Mouse (Mus musculus): ENCODE results near the gene Gm6899. TPM values are rescaled to one million over a fixed set of nuclear protein-coding genes. Genes with fewer than 3 reads are reported as not detected.

Gm6899 gene
- polyA plus RNA-seq, 1 experiment from 2014 or later, result not detected

DNA sequence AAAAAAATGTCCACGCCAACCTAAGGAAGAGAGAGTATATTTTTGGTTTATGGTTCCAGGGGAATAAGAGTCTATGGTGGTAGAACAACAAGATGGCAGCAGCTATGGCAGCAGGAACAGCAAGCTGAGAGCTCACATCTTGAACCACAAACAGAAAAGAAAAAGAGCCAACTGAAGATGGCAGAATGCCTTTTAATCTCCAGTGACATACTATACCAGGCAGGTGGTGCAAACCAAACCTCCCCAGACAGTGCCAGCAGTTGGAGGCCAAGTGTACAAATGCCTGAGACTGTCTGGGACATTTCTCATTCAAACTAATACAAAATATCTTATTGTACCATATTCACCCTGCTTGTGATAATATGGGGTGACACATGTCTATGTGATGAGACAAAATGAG lies 3.1 kb downstream of the Gm6899 start:
- no peak overlapping the region for H3K27ac ChIP-seq (replicated peaks; ENCODE audit: low read depth, low read length)
- no peaks in the 10 kb centered on the region for H3K36me3 ChIP-seq (ENCODE audit: control insufficient read depth, insufficient read depth, low read length)
- DNase-seq (no peak), ATAC-seq (ENCODE audit: low FRiP score, low TSS enrichment) (no peak)
- no peaks in the 10 kb centered on the region for H3K4me1 ChIP-seq (ENCODE audit: control insufficient read depth, insufficient read depth, low read length)
- H3K27me3 ChIP-seq (ENCODE audit: control insufficient read depth, insufficient read depth, low read length), result no peaks in the 10 kb centered on the region
- no peaks in the 10 kb centered on the region for H3K9me3 ChIP-seq (ENCODE audit: control insufficient read depth, low read length)
- whole genome bisulfite sequencing, result 98% methylated on average over 1 of the region's 1 CpGs
- no peak overlapping the region for H3K4me2 ChIP-seq (ENCODE audit: low read length)
- H3K4me3 ChIP-seq (replicated peaks; ENCODE audit: low read depth, low read length), result no peak overlapping the region
- H3K9ac ChIP-seq (replicated peaks; ENCODE audit: low read length), result no peak overlapping the region

DNA sequence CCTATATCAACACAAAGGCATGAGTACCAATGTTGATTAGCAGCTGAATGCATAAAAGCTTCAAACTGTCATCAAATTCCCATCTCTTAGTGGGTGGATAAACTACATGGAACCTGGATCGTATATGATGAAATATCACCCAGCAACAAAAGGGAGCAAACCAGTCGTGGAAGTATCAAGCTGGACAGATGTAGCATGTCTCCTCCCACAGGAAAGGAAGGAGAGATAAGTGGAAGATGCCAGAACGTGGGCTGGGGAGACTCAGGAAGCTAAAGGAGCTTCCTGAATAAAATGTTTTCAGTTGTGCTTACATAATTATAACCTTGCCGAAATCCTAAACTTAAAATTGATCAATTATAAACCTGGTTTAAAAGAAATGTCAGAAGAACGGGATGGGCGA lies 4.1 kb downstream of the Gm6899 start:
- Histone ChIP-seq H3K4me2 (ENCODE audit: low read length) (no peak overlapping the region), H3K9ac (replicated peaks; ENCODE audit: low read length) (no peak overlapping the region), H3K4me3 (replicated peaks; ENCODE audit: low read depth, low read length) (no peak overlapping the region), H3K27ac (replicated peaks; ENCODE audit: low read depth, low read length) (no peak overlapping the region), H3K9me3 (ENCODE audit: control insufficient read depth, low read length) (no peaks in the 10 kb centered on the region), H3K27me3 (ENCODE audit: control insufficient read depth, insufficient read depth, low read length) (no peaks in the 10 kb centered on the region), H3K4me1 (ENCODE audit: control insufficient read depth, insufficient read depth, low read length) (no peaks in the 10 kb centered on the region), H3K36me3 (ENCODE audit: control insufficient read depth, insufficient read depth, low read length) (no peaks in the 10 kb centered on the region)
- DNase-seq (no peak), ATAC-seq (ENCODE audit: low FRiP score, low TSS enrichment) (no peak)
- WGBS, result 87% methylated on average over 6 of the region's 6 CpGs

- DNase-seq, result no peak
- H3K4me1 ChIP-seq (ENCODE audit: control insufficient read depth, insufficient read depth, low read length), result no peaks in the 10 kb centered on the region
- no peaks in the 10 kb centered on the region for H3K9me3 ChIP-seq (ENCODE audit: control insufficient read depth, low read length)
- ATAC-seq (ENCODE audit: low FRiP score, low TSS enrichment), result no peak
- 89% methylated on average over 6 of the region's 6 CpGs for WGBS
- no peak overlapping the region for H3K4me2 ChIP-seq (ENCODE audit: low read length)
- H3K9ac ChIP-seq (replicated peaks; ENCODE audit: low read length), result no peak overlapping the region
- H3K4me3 ChIP-seq (replicated peaks; ENCODE audit: low read depth, low read length), result no peak overlapping the region
- H3K27ac ChIP-seq (replicated peaks; ENCODE audit: low read depth, low read length), result no peak overlapping the region
- H3K27me3 ChIP-seq (ENCODE audit: control insufficient read depth, insufficient read depth, low read length), result no peaks in the 10 kb centered on the region
- H3K36me3 ChIP-seq (ENCODE audit: control insufficient read depth, insufficient read depth, low read length), result no peaks in the 10 kb centered on the region
Observed at GRCm38 (mm10) chr11:26597761-26598160, 4.7 kb downstream of the Gm6899 start.

GRCm38 (mm10) chr11:26598876-26599275 lies 5.8 kb downstream of the Gm6899 start:
- DNase-seq, result no peak
- WGBS, result 86% methylated on average over 1 of the region's 1 CpGs
- H3K4me3 ChIP-seq (replicated peaks; ENCODE audit: low read depth, low read length), result no peak overlapping the region
- no peaks in the 10 kb centered on the region for H3K36me3 ChIP-seq (ENCODE audit: control insufficient read depth, insufficient read depth, low read length)
- H3K4me1 ChIP-seq (ENCODE audit: control insufficient read depth, insufficient read depth, low read length), result no peaks in the 10 kb centered on the region
- H3K9ac ChIP-seq (replicated peaks; ENCODE audit: low read length), result no peak overlapping the region
- H3K27me3 ChIP-seq (ENCODE audit: control insufficient read depth, insufficient read depth, low read length), result no peaks in the 10 kb centered on the region
- no peak for ATAC-seq (ENCODE audit: low FRiP score, low TSS enrichment)
- no peak overlapping the region for H3K4me2 ChIP-seq (ENCODE audit: low read length)
- no peaks in the 10 kb centered on the region for H3K9me3 ChIP-seq (ENCODE audit: control insufficient read depth, low read length)
- no peak overlapping the region for H3K27ac ChIP-seq (replicated peaks; ENCODE audit: low read depth, low read length)

- Histone ChIP-seq H3K9me3 (ENCODE audit: control insufficient read depth, low read length) (no peaks in the 10 kb centered on the region), H3K27ac (replicated peaks; ENCODE audit: low read depth, low read length) (no peak overlapping the region), H3K4me1 (ENCODE audit: control insufficient read depth, insufficient read depth, low read length) (no peaks in the 10 kb centered on the region), H3K36me3 (ENCODE audit: control insufficient read depth, insufficient read depth, low read length) (no peaks in the 10 kb centered on the region), H3K9ac (replicated peaks; ENCODE audit: low read length) (no peak overlapping the region), H3K27me3 (ENCODE audit: control insufficient read depth, insufficient read depth, low read length) (no peaks in the 10 kb centered on the region), H3K4me3 (replicated peaks; ENCODE audit: low read depth, low read length) (no peak overlapping the region), H3K4me2 (ENCODE audit: low read length) (no peak overlapping the region)
- ATAC-seq (ENCODE audit: low FRiP score, low TSS enrichment), result no peak
- no peak for DNase-seq
- WGBS, result 85% methylated on average over 4 of the region's 4 CpGs
Observed at GRCm38 (mm10) chr11:26600692-26601091, 7.7 kb downstream of the Gm6899 start.

- Histone ChIP-seq H3K9ac (replicated peaks; ENCODE audit: low read length) (no peak overlapping the region), H3K36me3 (ENCODE audit: control insufficient read depth, insufficient read depth, low read length) (no peaks in the 10 kb centered on the region), H3K27me3 (ENCODE audit: control insufficient read depth, insufficient read depth, low read length) (no peaks in the 10 kb centered on the region), H3K4me3 (replicated peaks; ENCODE audit: low read depth, low read length) (no peak overlapping the region), H3K9me3 (ENCODE audit: control insufficient read depth, low read length) (no peaks in the 10 kb centered on the region), H3K4me2 (ENCODE audit: low read length) (no peak overlapping the region), H3K27ac (replicated peaks; ENCODE audit: low read depth, low read length) (no peak overlapping the region), H3K4me1 (ENCODE audit: control insufficient read depth, insufficient read depth, low read length) (no peaks in the 10 kb centered on the region)
- ATAC-seq (ENCODE audit: low FRiP score, low TSS enrichment) (no peak), DNase-seq (no peak)
- 92% methylated on average over 2 of the region's 2 CpGs for WGBS
Observed at GRCm38 (mm10) chr11:26601571-26602175, 8.6 kb downstream of the Gm6899 start.

- Histone ChIP-seq H3K9ac (replicated peaks; ENCODE audit: low read length) (no peak overlapping the region), H3K4me2 (ENCODE audit: low read length) (no peak overlapping the region), H3K27ac (replicated peaks; ENCODE audit: low read depth, low read length) (no peak overlapping the region), H3K27me3 (ENCODE audit: control insufficient read depth, insufficient read depth, low read length) (no peaks in the 10 kb centered on the region), H3K4me3 (replicated peaks; ENCODE audit: low read depth, low read length) (no peak overlapping the region), H3K9me3 (ENCODE audit: control insufficient read depth, low read length) (no peaks in the 10 kb centered on the region), H3K36me3 (ENCODE audit: control insufficient read depth, insufficient read depth, low read length) (no peaks in the 10 kb centered on the region), H3K4me1 (ENCODE audit: control insufficient read depth, insufficient read depth, low read length) (no peaks in the 10 kb centered on the region)
- WGBS, result 98% methylated on average over 1 of the region's 1 CpGs
- DNase-seq, result no peak
- no peak for ATAC-seq (ENCODE audit: low FRiP score, low TSS enrichment)
Observed at GRCm38 (mm10) chr11:26604061-26604655, 11.1 kb downstream of the Gm6899 start.

DNA sequence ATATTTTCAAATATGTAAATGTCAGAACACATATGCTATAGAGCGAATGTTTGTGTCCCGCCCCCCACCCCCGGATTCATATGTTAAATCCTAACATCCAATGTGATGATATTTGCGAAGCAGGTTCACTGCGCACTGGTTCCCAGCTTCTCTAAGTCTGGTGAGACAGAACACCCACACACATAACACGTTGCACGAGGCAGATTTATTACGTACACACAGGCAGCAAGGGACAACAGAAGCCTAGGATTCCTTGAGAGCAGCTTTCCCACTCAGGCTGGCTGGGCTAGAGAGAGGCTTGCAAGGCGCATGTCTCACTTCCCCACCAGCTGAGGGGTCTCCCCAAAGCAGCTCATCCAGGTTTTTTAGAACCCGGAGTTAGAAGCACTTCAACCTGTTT lies 15.8 kb downstream of the Gm6899 start:
- DNase-seq (no peak), ATAC-seq (ENCODE audit: low FRiP score, low TSS enrichment) (no peak)
- H3K4me3 ChIP-seq (replicated peaks; ENCODE audit: low read depth, low read length), result no peak overlapping the region
- H3K27me3 ChIP-seq (ENCODE audit: control insufficient read depth, insufficient read depth, low read length), result no peaks in the 10 kb centered on the region
- no peak overlapping the region for H3K4me2 ChIP-seq (ENCODE audit: low read length)
- WGBS, result 83% methylated on average over 10 of the region's 10 CpGs
- H3K9ac ChIP-seq (replicated peaks; ENCODE audit: low read length), result no peak overlapping the region
- H3K27ac ChIP-seq (replicated peaks; ENCODE audit: low read depth, low read length), result no peak overlapping the region
- H3K36me3 ChIP-seq (ENCODE audit: control insufficient read depth, insufficient read depth, low read length), result no peaks in the 10 kb centered on the region
- H3K4me1 ChIP-seq (ENCODE audit: control insufficient read depth, insufficient read depth, low read length), result no peaks in the 10 kb centered on the region
- H3K9me3 ChIP-seq (ENCODE audit: control insufficient read depth, low read length), result no peaks in the 10 kb centered on the region

DNA sequence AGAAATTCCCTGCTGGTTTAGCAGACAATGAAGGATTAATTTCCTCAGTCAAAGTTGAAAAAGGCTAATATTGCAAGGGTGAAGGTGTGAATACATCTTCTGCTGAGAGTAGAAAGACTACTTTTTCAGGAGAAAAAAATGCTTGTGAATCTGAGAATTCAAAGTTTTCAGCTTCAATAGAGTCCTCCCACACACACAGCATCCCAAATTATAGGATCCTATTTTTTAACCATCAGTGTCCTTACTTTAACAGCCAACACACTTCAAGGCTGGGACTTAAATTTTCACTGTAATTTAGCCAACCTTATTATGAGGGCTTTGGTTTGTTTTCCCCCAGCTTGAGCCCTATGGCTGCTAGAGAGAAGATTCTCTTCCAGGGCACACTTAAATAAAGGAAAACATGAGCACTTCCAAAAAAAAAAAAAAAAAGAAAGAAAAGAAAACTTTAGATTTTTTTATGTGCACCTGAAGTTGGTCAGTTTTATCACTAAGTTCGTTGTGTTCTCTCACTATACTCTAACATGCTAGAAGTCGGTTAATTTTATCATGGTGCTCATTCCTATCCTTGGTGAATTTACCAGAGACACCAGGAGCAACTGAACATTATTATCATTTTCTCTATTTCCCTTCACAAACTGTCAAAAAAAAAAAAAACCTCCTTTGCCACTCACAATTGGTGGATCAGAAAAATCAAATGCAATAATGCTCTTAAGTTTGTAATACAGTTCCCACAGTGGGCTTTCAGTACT lies 25.6 kb downstream of the Gm6899 start:
- no peak for DNase-seq
- no peaks in the 10 kb centered on the region for H3K4me1 ChIP-seq (ENCODE audit: control insufficient read depth, insufficient read depth, low read length)
- ATAC-seq (ENCODE audit: low FRiP score, low TSS enrichment), result no peak
- no peaks in the 10 kb centered on the region for H3K27me3 ChIP-seq (ENCODE audit: control insufficient read depth, insufficient read depth, low read length)
- WGBS, result 93% methylated on average over 2 of the region's 2 CpGs
- H3K4me3 ChIP-seq (replicated peaks; ENCODE audit: low read depth, low read length), result no peak overlapping the region
- H3K4me2 ChIP-seq (ENCODE audit: low read length), result no peak overlapping the region
- H3K9me3 ChIP-seq (ENCODE audit: control insufficient read depth, low read length), result no peaks in the 10 kb centered on the region
- H3K27ac ChIP-seq (replicated peaks; ENCODE audit: low read depth, low read length), result no peak overlapping the region
- no peak overlapping the region for H3K9ac ChIP-seq (replicated peaks; ENCODE audit: low read length)
- H3K36me3 ChIP-seq (ENCODE audit: control insufficient read depth, insufficient read depth, low read length), result no peaks in the 10 kb centered on the region

Data from midbrain, embryonic 14.5 days (tissue).